Mouse (Mus musculus) megakaryocyte-erythroid progenitor cell, adult 5-6 weeks (primary cell): ENCODE results near the gene Ascl4. TPM values are rescaled to one million over a fixed set of nuclear protein-coding genes. Genes with fewer than 3 reads are reported as not detected.

Experiments
- ATAC-seq: replicated peaks from 2 replicates; pipeline ENCODE4 v1.8.0; 2016; ENCODE audit warnings: mild to moderate bottlenecking, inconsistent platforms; ENCODE audit not compliant: severe bottlenecking, poor library complexity, low FRiP score, low TSS enrichment
- total RNA-seq, 2 experiments: library from RNA; stranded (forward) in 1 of 2; stranded (reverse) in 1 of 2; fragments of 200-1000, 215-1000 nt in 1 of 2; fragments of >200 nt in 1 of 2; fragmentation: Nextera tagmentation in 1 of 2; gene quantifications; 2 replicates each; pipeline ENCODE4 v1.2.3; 2014 to 2017

The Ascl4 gene
- total RNA-seq, 2 experiments from 2014 or later: not detected

DNA sequence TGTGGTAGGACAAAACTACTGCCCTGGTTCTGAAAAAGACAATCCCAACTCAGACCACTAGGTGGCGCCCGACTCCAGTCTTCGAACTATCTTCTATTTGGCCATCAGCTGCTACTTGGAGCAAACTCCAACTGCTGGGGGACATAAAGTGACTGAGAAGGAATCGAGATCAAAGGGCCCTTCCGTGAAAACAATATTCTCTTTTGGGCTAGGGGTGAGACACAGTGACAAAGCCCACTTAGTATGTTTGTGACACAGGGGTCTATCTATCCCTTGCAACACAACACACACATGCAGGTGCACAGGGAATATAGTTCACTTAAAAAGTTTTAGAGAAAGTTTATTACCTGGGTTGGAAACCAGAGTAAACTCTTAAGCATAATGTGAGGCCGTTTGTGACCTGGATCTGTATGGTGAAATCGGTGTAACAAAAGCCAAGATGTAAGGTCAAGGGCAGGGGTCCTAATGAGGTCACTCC is 40.7 kb downstream of the Ascl4 start:
- peak; percentile 82 for ATAC-seq

DNA sequence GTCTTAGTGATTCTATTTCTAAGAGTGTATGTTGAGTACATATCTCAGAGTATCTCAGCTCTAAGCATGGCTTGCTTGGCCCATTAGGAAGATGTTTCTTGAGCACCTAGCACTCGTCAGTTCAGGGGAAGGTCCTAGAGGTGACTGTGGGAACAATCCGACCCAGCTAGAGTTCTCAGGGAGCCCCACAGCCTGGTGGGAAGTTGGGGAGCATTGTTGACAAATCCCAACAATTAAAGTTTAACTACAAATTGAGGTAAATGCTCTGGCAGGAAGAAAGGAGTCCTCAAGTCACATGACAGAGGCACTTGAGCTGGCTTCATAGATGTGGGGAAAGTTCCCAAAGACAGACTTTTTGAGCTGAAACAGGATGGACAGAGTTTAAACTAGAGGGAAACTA is 41.2 kb downstream of the Ascl4 start:
- no peak for ATAC-seq

DNA sequence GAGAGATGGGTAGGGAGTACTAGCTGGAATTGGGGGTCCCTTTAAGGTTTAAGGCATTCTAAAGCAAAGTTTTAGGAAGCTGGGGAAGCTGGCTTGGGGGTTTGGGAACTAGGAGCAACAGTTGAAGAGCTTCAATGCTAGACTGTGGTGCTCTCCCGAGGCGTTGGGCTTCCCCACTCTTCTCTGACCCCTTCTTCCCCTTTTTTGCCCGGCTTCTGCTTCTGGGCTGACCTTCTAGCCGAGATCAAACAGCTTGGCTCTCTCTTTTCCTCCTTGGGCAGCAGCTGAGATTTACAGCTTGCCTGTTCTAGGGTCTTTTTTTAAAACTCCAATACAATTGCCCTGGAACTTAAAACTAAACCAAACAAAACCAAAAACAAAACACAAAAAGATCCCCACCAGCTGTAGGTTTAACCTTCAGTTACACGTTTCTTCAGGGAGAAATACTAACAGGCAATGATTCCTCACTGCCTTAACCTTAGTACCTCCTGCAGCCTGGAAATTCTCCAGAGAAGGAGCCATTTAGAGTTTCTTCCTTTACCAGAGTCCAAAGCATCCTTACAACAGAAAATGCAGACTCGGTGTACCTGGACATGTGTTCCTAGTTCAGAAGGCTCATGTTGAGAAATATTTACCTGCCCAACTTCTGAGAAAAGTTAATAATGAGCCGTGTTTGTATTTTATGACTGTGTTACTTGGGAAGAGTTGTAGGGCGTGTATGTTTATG is 42.6 kb downstream of the Ascl4 start:
- no peak for ATAC-seq

DNA sequence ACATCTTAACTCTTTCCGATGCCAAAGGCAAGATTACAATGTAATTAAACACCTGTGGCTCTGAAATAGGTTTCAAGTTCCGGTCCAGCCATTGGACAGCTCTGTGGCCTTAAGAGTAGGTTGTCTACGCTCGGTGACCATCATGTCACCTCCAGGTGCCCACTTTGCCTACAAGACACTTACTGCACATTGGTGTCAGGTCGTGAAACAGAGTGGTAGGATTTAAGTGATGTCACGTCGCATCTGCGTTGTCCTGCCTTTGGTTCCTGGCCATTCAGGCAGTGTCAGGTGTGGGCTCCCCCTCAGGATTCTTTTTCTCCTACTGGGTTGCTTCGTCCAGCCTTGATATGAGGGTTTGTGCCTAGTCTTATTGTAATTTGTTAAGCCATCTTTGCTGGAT is 44.3 kb downstream of the Ascl4 start:
- ATAC-seq: no peak

DNA sequence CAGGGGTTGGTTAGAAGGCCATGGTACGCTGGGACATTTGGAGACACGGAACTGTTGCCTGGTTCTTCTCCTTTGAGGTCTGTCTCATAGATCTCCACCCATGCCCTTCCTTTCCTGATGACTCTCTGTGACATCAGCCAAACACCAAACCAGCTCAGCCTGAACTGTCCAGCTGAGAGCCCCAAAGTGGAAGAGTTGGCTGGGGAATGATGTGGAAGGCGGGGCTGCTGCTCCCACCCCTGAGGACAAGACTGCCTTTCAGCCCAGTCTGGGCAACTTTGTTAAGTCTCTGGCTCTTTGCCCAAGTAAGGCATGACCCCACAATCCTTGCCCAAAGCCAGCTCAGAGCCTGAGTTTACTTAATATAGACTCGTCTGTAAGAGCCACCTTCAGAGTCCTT is 45.4 kb downstream of the Ascl4 start:
- ATAC-seq: no peak

DNA sequence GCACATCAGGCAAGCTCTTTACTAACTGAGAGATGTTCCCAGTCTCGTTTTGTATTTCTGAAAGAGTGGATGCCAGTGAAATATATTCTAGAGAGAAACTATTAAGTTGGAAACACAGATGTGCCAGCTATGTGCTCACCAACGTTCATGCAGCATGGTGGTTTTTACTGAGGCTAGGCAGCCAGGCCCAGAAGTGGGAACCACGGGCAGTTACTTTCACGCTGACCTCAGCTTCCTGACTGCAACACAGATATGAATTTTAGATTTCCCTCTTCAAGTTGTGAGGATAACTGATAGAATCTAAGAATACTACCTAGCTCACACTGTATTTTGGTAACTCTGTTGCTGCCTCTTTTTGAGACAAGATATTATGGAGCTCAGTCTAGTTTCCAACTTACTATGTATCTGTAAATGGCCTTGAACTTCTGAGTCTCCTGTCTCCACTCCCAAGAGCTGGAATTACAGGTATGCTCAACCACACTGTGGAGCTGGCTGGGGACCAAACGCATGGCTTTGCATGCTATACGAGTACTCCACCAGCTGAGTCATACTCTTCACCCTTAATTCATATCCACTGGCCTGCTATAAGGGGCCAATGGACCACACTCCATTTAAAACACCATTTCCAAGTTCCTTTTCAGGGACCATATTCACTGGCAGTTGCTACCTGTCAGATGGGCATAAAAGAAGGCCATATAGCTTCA is 62.1 kb downstream of the Ascl4 start:
- ATAC-seq: no peak

DNA sequence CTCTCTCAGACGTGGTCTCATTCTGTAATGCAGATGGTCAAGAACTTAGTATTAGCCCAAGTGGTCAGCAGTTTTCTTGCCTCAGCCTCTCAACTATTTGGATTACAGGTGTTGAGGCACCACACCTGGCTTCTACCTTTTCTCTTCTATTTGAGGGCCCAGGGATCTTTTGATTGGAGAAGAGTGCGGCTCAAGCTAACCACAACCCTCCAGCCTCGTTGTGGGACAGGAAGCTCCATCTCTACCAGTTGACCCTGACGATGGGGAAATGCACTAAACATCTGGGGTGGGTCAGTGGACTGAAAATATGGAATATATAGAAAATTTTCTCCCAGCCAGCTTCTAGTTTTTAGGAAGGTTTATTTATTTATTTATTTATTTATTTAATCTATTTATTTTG is 64.9 kb downstream of the Ascl4 start:
- no peak for ATAC-seq

DNA sequence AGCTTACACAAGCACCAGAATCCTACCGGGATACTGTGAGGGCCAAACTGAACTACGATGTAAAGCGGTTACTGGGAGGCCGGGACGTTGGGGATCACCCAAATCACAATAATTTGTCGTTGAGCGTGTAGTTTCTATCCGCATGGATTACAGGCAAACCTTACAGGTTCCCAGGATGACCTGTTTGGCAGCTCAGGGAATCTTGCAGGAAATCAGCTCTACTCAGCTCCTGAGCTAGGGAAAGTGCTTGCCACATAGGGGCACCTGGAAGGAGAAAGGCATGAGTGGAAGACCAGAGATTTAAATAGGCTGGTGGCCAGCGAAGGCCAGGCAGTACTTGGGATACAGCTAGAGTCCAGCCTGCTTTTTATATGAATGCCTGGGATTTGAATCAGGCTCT is 66.4 kb downstream of the Ascl4 start:
- no peak for ATAC-seq

DNA sequence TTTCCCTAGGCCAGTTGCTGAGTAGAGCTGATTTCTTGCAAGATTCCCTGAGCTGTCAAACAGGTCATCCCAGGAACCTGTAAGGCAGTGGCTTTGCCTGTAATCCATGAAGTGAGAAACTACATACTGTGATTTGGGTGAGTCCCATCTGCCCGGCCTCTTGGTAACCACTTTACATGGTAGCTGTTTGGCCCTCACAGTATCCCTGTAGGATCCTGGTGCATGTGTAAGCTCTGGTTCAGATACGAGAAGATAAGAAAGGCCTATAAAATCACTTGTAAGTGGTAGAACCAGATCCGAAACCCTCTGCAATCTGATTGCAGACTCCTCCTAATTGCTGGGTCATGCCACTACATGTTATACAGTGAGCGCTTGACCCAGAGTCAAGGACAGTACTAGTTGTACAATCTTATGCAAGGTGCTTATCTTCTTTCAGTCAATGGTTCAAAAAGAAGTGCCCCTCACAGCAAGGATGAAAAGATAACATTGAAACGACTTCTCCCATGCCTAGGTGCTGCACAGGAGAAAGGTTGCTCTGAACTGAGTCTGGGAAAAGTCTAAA is 67.1 kb downstream of the Ascl4 start:
- ATAC-seq: no peak

Other genes with a start within 250 kb of the Ascl4 start
- 44.4 and 55.2 TPM in 2 replicates for gene Pwp1, start 98.2 kb upstream of the Ascl4 start, total RNA-seq (2014; fragmentation: Nextera tagmentation)
- 76.9 and 81.9 TPM in 2 replicates for gene Pwp1, start 98.2 kb upstream of the Ascl4 start, total RNA-seq (2017)
- gene Prdm4, start 10.5 kb upstream of the Ascl4 start, total RNA-seq (2014; fragmentation: Nextera tagmentation): 21.1 and 23.3 TPM in 2 replicates
- gene Prdm4, start 10.5 kb upstream of the Ascl4 start, total RNA-seq (2017): 27.7 and 30.9 TPM in 2 replicates
- gene Rtcb, start 30.1 kb downstream of the Ascl4 start, total RNA-seq (2014; fragmentation: Nextera tagmentation): 93.1 and 98.0 TPM in 2 replicates
- gene Rtcb, start 30.1 kb downstream of the Ascl4 start, total RNA-seq (2017): 175 and 178 TPM in 2 replicates
- gene Bpifc, start 84.2 kb downstream of the Ascl4 start, total RNA-seq (2014; fragmentation: Nextera tagmentation): 1.0 TPM in 1 of 2 replicates, not detected in the other
- gene Bpifc, start 84.2 kb downstream of the Ascl4 start, total RNA-seq (2017): 0.11 TPM in 1 of 2 replicates, not detected in the other
- 68.0 and 85.1 TPM in 2 replicates for gene Fbxo7, start 94.3 kb downstream of the Ascl4 start, total RNA-seq (2014; fragmentation: Nextera tagmentation)
- 30.3 and 37.0 TPM in 2 replicates for gene Fbxo7, start 94.3 kb downstream of the Ascl4 start, total RNA-seq (2017)